Mouse (Mus musculus) WW6 (cell line): ENCODE results near the gene Stpg3.

ENCODE experiments used
- DNase-seq: peaks from one replicate; pipeline ENCODE4 v3.0.0-alpha.2; 2013; ENCODE audit warnings: low read depth, low spot score

The Stpg3 gene

GRCm38 (mm10) chr2:25210686-25211085 is 3.8 kb downstream of the Stpg3 start:
- DNase-seq, result no peak

DNA sequence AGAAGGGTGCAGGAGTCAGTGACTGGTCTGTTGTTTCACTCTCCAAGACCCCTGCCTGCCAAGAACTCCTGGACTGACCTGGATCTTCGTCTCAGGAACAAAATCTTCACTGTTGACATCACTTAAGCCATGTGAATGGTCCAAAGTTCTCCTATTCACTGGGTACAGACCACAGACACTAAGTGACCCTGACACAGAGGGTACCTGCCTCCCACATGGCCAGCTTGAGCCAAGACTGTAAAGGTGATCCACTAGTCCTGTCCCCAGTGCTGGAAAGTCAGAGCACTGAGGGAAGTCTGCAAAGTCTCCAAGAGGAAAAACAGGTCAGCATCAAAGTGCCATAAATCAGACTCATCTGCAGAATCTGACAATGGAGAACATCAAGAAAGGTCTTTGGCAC is 6.8 kb downstream of the Stpg3 start:
- no peak for DNase-seq

DNA sequence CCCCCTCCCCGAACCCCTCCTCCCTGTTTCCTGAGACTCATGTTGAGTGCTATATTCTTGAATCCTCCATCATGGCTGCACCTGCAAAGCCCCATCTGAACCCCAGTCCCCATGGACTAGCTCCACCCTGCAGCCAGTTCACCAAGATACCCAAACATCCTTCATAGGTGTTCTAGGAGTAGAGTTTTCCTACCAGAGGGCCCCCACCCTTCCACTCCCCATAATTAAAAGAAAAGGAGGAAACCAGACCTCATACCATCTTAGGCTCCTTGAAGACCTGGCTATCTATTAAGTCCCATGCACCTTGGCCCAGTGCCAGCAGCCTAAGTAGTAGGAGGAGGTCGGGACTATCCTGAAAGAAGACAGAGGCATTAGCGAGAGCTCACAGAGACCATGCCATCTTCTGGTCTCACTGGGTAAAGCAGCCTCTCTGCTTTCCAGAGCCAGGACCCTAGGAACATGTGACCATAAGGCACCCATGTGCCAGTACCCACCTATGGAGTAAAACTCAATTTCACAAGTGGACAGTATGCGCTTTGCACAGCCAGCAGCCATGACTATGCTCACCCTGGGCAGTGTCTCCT is 10.7 kb downstream of the Stpg3 start:
- DNase-seq, result no peak

DNA sequence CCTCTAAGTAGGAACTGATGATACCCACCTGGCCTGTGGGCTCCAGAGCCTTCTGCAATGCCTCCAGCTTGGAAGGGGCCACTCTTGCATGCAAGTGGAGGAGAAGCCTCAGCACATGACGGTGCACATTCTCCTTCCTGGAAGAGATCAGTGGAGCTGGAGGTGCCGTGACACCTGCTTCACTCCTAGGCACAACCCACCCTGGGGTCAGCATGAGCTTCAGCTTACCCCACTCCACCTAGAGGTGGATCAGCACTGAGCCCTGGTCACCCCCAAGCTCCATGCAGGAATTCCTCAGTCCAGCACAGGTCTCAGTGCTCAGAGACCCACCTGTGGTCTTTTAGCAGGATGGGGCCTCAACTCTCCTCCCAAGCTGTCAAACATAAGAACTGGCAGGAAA is 13.8 kb downstream of the Stpg3 start:
- no peak for DNase-seq

DNA sequence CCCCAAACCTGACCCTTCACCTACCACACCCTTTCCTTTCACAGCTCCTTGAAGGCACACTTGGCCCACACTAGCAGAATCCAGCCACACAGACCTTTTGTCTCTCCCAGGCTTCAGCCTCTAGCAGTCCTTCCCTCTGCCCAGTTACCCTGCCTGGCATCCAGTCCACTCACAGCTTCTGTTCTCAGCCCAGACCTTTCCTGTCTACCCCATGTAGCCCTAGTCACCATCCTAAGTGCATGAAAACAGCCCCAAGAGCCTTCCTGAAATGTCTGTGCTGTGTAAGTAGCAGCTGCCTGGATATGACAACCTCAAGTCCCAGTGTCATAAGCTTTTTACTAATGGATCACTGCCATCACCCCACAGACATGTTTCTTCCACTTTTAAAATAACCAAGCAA is 16.5 kb downstream of the Stpg3 start:
- DNase-seq, result no peak

- DNase-seq, result no peak
Measured at GRCm38 (mm10) chr2:25197191-25197590, 17.2 kb downstream of the Stpg3 start.

GRCm38 (mm10) chr2:25196172-25196954 is 18.1 kb downstream of the Stpg3 start, which contains the start of gene Tor4a:
Gene Tor4a, minus strand, starts transcription at chr2:25196886.
- DNase-seq, result no peak

GRCm38 (mm10) chr2:25195211-25196156 is 19.0 kb downstream of the Stpg3 start:
- DNase-seq, result no peak

GRCm38 (mm10) chr2:25194486-25195171 is 19.8 kb downstream of the Stpg3 start:
- no peak for DNase-seq

DNA sequence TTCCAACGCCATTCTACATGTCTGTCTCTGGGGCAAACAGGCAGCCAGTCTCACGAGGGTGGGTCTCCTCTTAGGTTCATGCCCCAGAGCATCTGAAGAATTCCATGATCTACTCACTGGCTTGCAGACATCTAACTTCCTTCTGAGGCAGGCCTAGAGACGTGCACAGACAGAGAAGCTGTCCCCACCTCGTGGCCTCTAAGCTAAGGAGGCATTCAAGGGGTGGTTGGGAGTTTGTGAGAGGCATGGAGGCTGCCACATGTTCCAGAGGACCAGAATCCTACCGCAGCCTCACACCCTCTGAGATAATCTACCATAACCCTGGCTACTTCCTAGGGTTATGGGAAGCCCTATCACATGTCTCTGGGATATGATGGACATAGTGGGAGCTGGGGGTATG is 20.4 kb downstream of the Stpg3 start:
- no peak for DNase-seq

GRCm38 (mm10) chr2:25193330-25193770 is 21.1 kb downstream of the Stpg3 start:
- DNase-seq, result peak; percentile 84

DNA sequence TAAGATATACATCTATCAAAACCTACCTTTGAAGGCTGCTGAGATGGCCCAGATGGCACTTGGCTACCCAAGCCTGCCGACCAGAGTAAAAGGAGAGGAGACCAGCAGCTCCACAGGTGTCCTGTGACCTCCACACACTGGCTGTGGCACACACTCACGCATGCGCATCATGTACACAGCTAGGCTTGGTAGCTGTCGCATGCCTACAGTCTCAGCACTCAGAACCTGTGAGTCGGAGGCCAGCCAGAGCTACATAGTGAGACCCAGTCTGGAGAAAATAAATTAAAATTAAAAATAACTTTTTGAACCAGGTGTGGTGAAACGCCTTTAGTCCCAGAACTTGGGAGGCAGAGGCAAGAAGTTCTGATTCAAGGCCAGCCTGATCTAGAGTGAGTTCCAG is 26.6 kb downstream of the Stpg3 start:
- no peak for DNase-seq

GRCm38 (mm10) chr2:25186575-25186930 is 27.9 kb downstream of the Stpg3 start:
- DNase-seq, result no peak

- DNase-seq, result no peak
Measured at GRCm38 (mm10) chr2:25185625-25186574, 28.5 kb downstream of the Stpg3 start.

DNA sequence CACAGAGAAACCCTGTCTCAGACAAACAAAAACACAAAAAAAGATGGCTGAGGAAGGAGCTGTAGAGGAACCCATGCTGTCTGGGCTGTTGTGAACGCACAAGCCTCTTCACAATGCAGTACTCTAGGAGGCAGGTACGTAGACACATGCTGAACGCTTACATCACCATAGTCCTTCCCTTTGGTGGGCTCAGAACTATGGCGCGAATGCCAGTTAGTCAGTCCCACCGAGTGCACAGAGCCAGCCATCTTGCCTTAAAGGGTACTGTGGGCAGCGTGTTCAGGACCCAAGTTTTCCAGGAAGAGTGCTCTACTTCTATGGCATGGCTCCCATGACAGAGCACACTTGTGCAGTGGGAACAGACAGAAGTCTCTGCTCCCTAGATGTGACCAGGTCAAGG is 29.9 kb downstream of the Stpg3 start:
- no peak for DNase-seq

- DNase-seq, result no peak
Measured at GRCm38 (mm10) chr2:25183336-25183735, 31.1 kb downstream of the Stpg3 start.

DNA sequence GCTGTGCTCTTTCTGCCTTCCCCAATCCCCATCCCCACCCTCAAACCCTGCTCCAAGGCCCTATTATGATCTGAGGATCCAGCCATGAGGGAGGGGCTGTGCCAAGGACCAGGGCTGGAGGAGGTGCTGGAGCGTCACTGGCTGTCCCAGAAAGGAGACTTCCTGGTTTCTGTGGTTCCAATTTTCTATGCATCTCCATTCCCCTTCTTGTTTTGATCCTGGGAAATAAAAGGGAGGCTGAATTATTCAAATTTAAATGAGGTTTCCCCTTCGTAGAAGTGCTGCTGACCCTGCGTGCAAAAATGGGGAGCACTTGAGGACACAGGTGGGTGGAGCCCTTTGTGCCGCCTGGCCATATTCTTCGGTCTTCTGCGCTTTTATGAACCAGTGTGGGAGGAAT is 31.8 kb downstream of the Stpg3 start:
- DNase-seq, result no peak

DNA sequence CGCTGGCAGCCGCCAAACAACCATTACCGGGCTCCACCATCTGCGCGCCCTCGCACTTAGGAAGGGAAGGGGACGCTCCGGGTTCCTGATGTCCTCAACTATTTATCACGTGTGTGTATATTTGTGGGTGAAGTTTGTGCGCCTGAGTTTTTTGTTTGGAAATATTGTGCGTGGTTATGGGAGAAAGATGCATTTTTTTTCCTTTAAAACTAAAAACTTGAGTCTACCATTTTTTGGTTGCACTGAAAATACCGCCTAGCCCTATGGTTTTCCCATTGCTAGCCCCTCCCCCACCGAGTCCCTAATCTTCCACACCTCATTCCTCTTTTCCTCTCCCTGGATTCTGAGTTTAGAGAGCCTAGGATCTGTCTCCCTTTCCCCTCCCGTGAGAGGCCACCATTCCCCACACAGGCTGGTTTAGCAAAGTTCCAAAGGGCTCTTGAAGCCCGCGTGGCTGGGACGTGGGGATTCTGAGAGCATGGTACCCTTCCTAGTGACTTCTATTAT is 32.5 kb downstream of the Stpg3 start:
- no peak for DNase-seq

DNA sequence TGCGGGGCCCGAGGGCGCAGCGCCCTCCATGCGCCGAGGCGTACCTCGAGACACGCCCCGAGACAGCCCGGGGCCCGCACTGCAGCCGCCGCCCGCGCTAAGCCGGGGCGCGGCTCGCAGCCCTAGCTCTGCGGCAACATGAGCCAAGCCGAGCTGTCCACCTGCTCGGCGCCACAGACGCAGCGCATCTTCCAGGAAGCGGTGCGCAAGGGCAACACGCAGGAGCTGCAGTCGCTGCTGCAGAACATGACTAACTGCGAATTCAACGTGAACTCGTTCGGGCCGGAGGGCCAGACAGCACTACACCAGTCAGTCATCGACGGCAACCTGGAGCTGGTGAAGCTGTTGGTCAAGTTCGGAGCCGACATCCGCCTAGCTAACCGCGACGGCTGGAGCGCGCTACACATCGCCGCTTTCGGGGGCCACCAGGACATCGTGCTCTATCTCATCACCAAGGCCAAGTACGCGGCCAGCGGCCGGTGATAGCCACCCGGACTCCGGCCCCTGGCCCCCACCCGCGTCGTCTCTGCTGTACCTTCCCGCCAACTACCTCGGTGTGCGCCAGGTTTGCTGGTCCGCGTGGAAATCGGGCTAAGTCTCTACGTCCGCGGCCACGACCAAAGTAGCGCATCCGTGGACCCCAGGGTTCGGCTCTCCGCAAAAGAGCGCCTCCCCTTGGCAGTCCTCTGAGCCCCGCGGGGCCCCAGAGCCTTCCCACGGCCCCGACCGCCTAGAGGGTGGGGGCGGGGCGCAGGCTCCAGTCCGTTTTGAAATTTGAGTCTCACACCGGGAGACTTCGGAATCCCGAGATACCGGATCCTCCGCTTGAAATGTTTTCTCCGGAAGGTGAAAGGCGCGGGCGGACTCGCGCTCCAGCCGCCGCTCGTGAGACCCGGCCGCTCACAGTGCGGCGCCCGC is 33.2 kb downstream of the Stpg3 start:
- no peak for DNase-seq
